In genomic region chr9:59311284-59311670, GRCm38 (mm10) we compare ENCODE assay signal across 17 mouse cellular contexts. TPM values are rescaled to one million over a fixed set of nuclear protein-coding genes. Genes with fewer than 3 reads are reported as not detected.
DNase-seq lines count a peak whose midpoint lies in the region; ATAC-seq and TF ChIP-seq lines count a peak whose summit lies in the region.
"Had no signal": no experiment of that assay in that cellular context is flagged by ENCODE, and none has a peak within 500 bp of the region (broad histone marks: within the 10 kb centered on the region; RNA-seq: fewer than 3 reads in every experiment).

No protein-coding gene starts in this region.

- no peak overlapping the region for H3K4me2 ChIP-seq in neural tube, embryonic 15.5 days
- H3K4me2 ChIP-seq: hindbrain, embryonic 13.5 days had no signal

- intact Hi-C loops in heart, adult 2 months (cut with DNase I), result no loop called here

- no peak for TF ChIP-seq POLR2A in heart, adult 2 months (IDR thresholded peaks at IDR 0.05; ENCODE audit: insufficient read depth, low read depth, low read length)

- H3K4me1 ChIP-seq in heart, adult 2 months (ENCODE audit: control insufficient read depth, insufficient read depth, low read length), result no peaks in the 10 kb centered on the region; the same call in 1 of the 2 replicates
- no peaks in the 10 kb centered on the region for H3K4me1 ChIP-seq in neural tube, embryonic 15.5 days
- H3K4me1 ChIP-seq: hindbrain, embryonic 13.5 days had no signal

- peaks cover 2% of the 10 kb centered on the region for H3K36me3 ChIP-seq in heart, adult 2 months (ENCODE audit: control insufficient read depth, insufficient read depth, low read length)
- peaks cover 48% of the 10 kb centered on the region for H3K36me3 ChIP-seq in neural tube, embryonic 15.5 days

- 65% methylated on average over 3 of the region's 3 CpGs for WGBS in heart, adult 2 months
- WGBS in neural tube, embryonic 15.5 days, result 75% methylated on average over 3 of the region's 3 CpGs

- no peak for TF ChIP-seq EP300 in heart, adult 2 months (IDR thresholded peaks at IDR 0.05; ENCODE audit: insufficient read depth, low read depth, low read length)

- H3K27ac ChIP-seq in heart, adult 2 months, result 0 out of 2 replicates have a peak overlapping the region, but pooled peaks have one; percentile 33
- 0 out of 2 replicates have a peak overlapping the region, but pooled peaks have one; percentile 4 for H3K27ac ChIP-seq in neural tube, embryonic 15.5 days (replicated peaks)
- H3K27ac ChIP-seq: hindbrain, embryonic 13.5 days had no signal

- no peaks in the 10 kb centered on the region for H3K9me3 ChIP-seq in neural tube, embryonic 15.5 days (replicated peaks)
- H3K9me3 ChIP-seq: hindbrain, embryonic 13.5 days had no signal

- no peak for TF ChIP-seq CTCF in heart, adult 2 months (IDR thresholded peaks at IDR 0.05)

- no peak for ATAC-seq in neural tube, embryonic 15.5 days (ENCODE audit: low FRiP score)
- ATAC-seq: forebrain, postnatal 0 days; midbrain, embryonic 16.5 days had no signal

- no peaks in the 10 kb centered on the region for H3K27me3 ChIP-seq in heart, adult 2 months (ENCODE audit: control insufficient read depth, insufficient read depth, low read length)
- no peaks in the 10 kb centered on the region for H3K27me3 ChIP-seq in neural tube, embryonic 15.5 days (replicated peaks)
- H3K27me3 ChIP-seq: hindbrain, embryonic 13.5 days had no signal

- H3K4me3 ChIP-seq in heart, adult 2 months, result no peak overlapping the region
- H3K4me3 ChIP-seq in neural tube, embryonic 15.5 days (replicated peaks), result no peak overlapping the region
- H3K4me3 ChIP-seq: hindbrain, embryonic 13.5 days had no signal

- H3K79me2 ChIP-seq in heart, adult 2 months (replicated peaks; ENCODE audit: control insufficient read depth, insufficient read depth, low read length), result no peaks in the 10 kb centered on the region

- no peak overlapping the region for H3K9ac ChIP-seq in heart, adult 2 months (ENCODE audit: low read depth, low read length)
- no peak overlapping the region for H3K9ac ChIP-seq in neural tube, embryonic 15.5 days (replicated peaks)
- H3K9ac ChIP-seq: forebrain, postnatal 0 days; hindbrain, embryonic 13.5 days had no signal

- DNase-seq in heart, adult 2 months, result no peak
- DNase-seq in heart, adult 9 months (ENCODE audit: low spot score in 2 of 2), result no peak
- DNase-seq in neural tube, embryonic 10.5 days (ENCODE audit: extremely low spot score, low spot score), result no peak
- DNase-seq in fibroblast of lung, adult 2 months (ENCODE audit: low read depth), result peak; percentile 58
- no peak for DNase-seq in layer of hippocampus, adult 11-12 months (ENCODE audit: low spot score)
- no peak for DNase-seq in cerebellum, postnatal 25 days
- DNase-seq: cerebellum, adult 11-12 months; cerebellum, postnatal 36 days; forebrain, postnatal 0 days; heart, adult 18-20 months; kidney, adult 11 months; kidney, postnatal 10 days; lung, adult 2 months; thymus, postnatal 36 days had no signal

RNA-seq across cellular contexts. Expression of gene Adpgk, which starts 19.9 kb away (rescaled TPM):
- 1 to 10 TPM; 7.7 to 7.8 TPM for total RNA-seq in heart, adult 2 months (2021)
- 6.6 and 8.1 TPM in 2 replicates for polyA plus RNA-seq in heart, adult 2 months (2012; rRNA removed)
- polyA plus RNA-seq in neural tube, embryonic 15.5 days (2015; fragmentation: Nextera tagmentation; extraction: Ambion mirVana), result 24.1 and 26.5 TPM in 2 replicates

RNA-seq across cellular contexts. Expression of gene Bbs4, which starts 42.0 kb away (rescaled TPM):
- total RNA-seq in heart, adult 2 months (2021), result 1 to 10 TPM; 2.3 to 2.5 TPM
- polyA plus RNA-seq in heart, adult 2 months (2012; rRNA removed), result 1.7 and 2.8 TPM in 2 replicates
- 37.8 and 43.0 TPM in 2 replicates for polyA plus RNA-seq in neural tube, embryonic 15.5 days (2015; fragmentation: Nextera tagmentation; extraction: Ambion mirVana)

Comparison
In these comparisons a context has a peak if more than half of its experiments do, and no peak if none do; other contexts are left out.
1. RNA of gene Bbs4, which starts 42.0 kb away (polyA plus RNA-seq): 37.8 to 43.0 TPM in neural tube, embryonic 15.5 days; 1.7 to 2.8 TPM in heart, adult 2 months; every median in the first group is over 10 times any median in the second.